Mouse (Mus musculus) thymus, postnatal 0 days (tissue): Measurements from ENCODE around the gene Ubtf. TPM values are rescaled to one million over a fixed set of nuclear protein-coding genes. Genes with fewer than 3 reads are reported as not detected.

ENCODE experiments used
- DNase-seq: peaks from one replicate; pipeline ENCODE4 v3.0.0-alpha.2; 2015; ENCODE audit warnings: low spot score
- polyA plus RNA-seq: library from polyadenylated mRNA; unstranded; fragments of >200 nt; fragmentation: Nextera tagmentation; extraction: Ambion mirVana; gene quantifications from 2 replicates; pipeline ENCODE4 v1.2.1, GENCODE M21; 2015

Gene Ubtf
- polyA plus RNA-seq, 1 experiment from 2014 or later: 96.8 TPM

DNA sequence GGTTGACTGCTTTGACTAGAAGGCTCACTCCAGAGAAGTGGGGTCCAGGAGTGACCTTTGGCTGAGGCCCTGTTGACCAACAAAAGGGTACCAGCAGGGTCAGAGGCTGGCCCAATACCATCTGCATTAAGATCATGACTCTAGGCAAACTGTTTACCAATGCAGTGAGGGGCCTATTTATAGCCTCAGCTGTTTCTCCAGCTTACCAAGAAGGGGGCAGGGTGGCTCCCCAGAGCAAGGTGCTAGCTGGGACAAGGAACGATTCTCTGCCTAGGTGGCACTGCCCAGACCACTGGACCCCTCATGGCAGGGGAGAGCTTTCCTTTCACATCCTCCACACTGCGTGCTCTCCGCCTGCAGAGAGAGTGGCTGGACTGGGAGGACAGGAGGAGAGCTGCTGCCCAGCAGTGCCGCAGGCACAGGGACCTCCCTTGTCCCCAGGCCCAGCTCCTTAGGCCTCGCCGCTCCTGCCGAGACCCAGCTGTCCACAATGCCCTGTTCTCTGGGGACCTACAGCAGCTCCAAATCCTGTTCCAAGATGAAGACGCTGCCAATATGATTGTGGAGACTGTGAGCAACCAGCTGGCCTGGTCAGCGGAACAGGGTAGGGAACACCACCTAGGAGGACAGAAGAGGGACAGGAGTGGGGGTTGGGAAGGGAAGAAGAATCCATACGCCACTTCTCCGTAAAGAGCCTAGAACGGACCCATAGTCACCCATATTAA lies 50.9 kb downstream of the Ubtf start, which contains the start of gene Asb16:
Gene Asb16 (plus strand): TSS at position 224 of the 725 bp plus-strand sequence.
- DNase-seq: no peak

DNA sequence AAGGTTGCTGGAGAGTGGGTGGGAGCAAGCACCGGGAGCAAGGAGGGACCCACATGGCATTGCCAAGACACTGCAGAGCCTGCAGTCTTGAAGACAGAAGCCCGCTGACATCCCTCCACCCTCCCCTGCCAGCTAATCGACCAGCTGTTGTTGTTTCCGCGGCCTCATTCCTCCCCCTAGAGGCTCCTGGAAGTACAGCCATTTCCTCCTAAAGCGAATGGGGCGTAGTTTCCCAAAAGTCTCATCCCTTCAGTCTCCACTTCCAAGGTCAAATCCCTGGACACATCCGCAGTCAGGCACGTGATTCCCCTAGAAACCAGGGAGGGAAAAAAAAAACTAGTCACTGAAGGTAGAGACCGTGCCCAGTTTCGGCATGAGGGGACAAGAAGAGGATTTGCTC lies 52.1 kb downstream of the Ubtf start:
- DNase-seq: peak; percentile 68

DNA sequence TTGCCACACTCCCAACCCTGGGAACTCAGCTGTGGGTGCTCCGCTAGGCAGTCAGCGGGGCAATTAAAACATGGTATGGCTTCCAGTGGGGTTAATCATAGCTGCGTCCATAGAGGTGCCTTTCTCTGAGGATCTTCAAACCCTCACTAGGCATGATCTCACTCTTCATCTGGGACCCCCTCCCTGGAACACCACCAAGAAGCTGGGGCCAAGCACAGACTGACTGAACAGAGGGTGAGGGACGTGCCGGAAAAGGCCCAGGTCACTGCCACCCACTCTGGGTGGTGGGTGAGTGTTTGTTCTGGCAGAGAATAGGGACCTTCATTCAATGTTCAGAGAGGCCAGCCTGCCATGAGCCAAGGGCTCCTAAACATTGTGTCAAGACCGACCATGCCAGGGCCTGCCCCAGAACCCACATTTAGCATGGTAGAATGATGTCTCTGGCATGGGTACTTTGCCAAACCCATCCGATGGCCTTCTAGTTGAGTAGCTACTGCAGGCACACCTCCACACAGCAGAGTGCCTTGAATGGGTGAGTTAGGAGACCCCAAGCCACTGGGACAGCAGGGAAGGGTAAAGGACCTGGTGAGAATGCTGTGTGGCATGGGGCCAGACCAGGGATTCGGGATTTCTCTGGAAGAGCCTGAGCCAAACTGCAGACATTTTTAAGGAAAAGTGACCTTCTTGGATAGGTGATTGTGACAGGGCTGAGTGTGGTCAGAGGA lies 52.7 kb downstream of the Ubtf start:
- no peak for DNase-seq

DNA sequence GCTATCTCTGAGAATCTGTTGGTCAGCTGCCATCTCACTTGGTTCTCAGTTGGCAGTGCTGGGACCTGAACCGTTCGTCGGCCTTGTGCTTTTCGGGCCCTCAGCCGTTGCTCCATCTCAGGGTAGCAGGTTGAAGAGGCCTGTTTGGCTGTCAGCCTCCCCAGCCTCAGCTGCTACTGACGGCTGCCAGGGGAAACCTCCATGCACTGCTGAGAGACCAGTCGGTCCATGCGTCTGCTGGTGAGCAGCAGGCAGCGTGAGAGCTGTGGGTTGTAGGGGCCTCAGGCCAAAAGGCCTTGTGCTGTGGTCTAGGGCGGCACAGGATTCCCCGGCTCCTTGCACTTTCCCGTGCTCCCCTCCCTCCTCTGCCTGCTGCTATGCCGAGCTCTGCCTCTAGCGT lies 53.7 kb downstream of the Ubtf start:
- no peak for DNase-seq

DNA sequence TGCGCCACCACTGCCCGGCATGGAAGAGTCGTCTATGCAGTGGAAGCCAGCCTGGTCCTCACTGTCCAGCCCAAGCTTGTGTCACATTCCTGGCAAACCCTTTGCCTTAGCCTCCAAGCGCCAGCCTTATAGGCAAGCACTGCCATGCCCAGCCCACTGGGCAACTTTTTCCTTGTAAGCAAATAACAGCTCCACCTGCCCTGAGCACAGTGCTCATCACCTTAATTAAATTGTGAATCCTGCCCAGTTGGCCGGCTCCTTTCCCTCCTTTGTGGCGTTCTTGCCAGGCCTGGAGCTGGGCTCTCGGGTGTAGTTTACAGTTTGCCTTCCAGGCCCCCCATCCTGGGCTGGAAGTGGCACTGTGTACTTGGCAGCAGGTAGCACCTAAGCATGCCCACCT lies 56.3 kb downstream of the Ubtf start:
- DNase-seq: no peak

DNA sequence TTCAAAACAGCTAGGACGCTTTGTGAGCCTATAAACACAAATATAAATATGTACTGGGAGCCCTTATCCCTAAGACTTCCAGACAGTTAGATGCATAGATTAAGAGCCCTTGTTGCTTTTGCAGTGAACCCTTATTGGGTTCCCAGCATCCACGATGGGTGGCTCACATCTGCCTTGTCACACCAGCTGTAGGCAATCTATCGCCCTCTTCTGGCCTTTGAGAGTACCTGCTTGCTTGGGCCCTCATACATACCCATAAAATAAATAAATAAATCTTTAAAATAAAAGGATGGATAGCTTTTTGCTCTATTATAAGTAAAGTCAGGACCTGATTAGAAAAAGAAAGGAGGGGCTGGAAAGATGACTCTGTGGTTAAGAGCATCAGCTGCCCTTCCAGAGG lies 61.0 kb downstream of the Ubtf start:
- peak; percentile 23 for DNase-seq

DNA sequence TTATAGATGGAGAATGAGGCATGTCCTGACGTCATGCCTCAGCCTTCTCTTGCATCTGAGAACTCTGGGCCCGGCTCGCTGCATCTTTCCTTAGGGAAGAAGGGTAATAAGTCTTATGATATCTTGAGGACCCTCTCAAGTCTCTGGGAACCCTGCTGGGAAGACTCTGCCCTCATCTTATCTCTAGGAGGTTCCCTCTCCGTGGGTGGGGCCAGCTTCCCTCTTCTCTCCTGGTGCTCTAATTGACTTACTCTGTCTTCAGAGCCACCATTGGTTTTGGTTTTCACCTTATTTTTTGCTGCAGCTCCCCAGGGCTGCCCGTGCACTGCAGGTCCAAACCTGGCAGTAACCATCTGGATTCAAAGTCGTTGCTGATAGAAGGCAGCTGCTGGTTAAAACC lies 61.4 kb downstream of the Ubtf start:
- no peak for DNase-seq

DNA sequence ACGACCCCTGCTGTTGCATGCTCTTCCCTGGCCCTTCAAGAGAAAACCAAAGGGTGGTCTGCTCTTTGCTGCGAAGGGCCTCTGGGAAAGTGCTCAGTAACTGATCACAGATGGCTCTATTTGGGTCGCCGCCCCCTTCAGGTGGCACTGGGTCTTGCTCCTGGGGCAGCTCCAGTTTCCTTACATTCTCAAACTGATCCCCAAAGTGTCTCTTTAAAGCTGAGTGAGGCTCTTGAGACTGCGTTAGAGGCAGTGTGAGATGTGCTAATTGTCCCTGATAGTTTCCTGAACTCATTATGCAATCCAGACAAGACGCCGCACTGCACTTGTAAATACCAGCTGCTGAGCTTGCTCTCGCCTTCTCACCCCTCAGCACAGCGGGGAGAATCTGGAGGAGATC lies 62.0 kb downstream of the Ubtf start:
- DNase-seq: no peak

Other genes starting within 250 kb of the Ubtf start
- 1.5 and 1.9 TPM in 2 replicates for gene Mpp2, start 231.2 kb downstream of the Ubtf start, polyA plus RNA-seq
- 3.7 and 4.4 TPM in 2 replicates for gene Ppy, start 218.4 kb downstream of the Ubtf start, polyA plus RNA-seq
- 10.9 and 12.2 TPM in 2 replicates for gene Pyy, start 211.9 kb downstream of the Ubtf start, polyA plus RNA-seq
- gene Nags, start 174.2 kb downstream of the Ubtf start, polyA plus RNA-seq: 0.18 TPM in 1 of 2 replicates, not detected in the other
- 14.5 and 16.9 TPM in 2 replicates for gene Tmem101, start 163.3 kb downstream of the Ubtf start, polyA plus RNA-seq
- gene Lsm12, start 134.4 kb downstream of the Ubtf start, polyA plus RNA-seq: 140 and 164 TPM in 2 replicates
- gene G6pc3, start 130.1 kb downstream of the Ubtf start, polyA plus RNA-seq: 16.1 and 16.2 TPM in 2 replicates
- 19.9 and 24.8 TPM in 2 replicates for gene Hdac5, start 89.6 kb downstream of the Ubtf start, polyA plus RNA-seq
- gene BC030867, start 70.9 kb downstream of the Ubtf start, polyA plus RNA-seq: 8.6 and 11.4 TPM in 2 replicates
- gene Asb16, start 51.0 kb downstream of the Ubtf start, polyA plus RNA-seq: 0.07 TPM in 1 of 2 replicates, not detected in the other
- 41.1 and 45.1 TPM in 2 replicates for gene Tmub2, start 34.8 kb downstream of the Ubtf start, polyA plus RNA-seq
- 13.1 and 15.4 TPM in 2 replicates for gene Atxn7l3, start 23.1 kb downstream of the Ubtf start, polyA plus RNA-seq
- gene Slc4a1, start 46.5 kb upstream of the Ubtf start, polyA plus RNA-seq: 0.48 and 0.53 TPM in 2 replicates
- 1.1 and 1.4 TPM in 2 replicates for gene Rundc3a, start 73.7 kb upstream of the Ubtf start, polyA plus RNA-seq
- 97.8 and 107 TPM in 2 replicates for gene Slc25a39, start 88.2 kb upstream of the Ubtf start, polyA plus RNA-seq
- gene Grn, start 110.6 kb upstream of the Ubtf start, polyA plus RNA-seq: 86.4 and 90.6 TPM in 2 replicates
- gene Fam171a2, start 127.9 kb upstream of the Ubtf start, polyA plus RNA-seq: 0.42 and 0.79 TPM in 2 replicates
- 1.9 and 2.5 TPM in 2 replicates for gene Itga2b, start 150.4 kb upstream of the Ubtf start, polyA plus RNA-seq
- gene Gpatch8, start 236.7 kb upstream of the Ubtf start, polyA plus RNA-seq: 32.4 and 41.0 TPM in 2 replicates